Mouse (Mus musculus): Measurements from ENCODE around the gene Fibcd1. TPM values are rescaled to one million over a fixed set of nuclear protein-coding genes. Genes with fewer than 3 reads are reported as not detected.

The Fibcd1 gene
- polyA plus RNA-seq, 1 experiment = 0.81 TPM

DNA sequence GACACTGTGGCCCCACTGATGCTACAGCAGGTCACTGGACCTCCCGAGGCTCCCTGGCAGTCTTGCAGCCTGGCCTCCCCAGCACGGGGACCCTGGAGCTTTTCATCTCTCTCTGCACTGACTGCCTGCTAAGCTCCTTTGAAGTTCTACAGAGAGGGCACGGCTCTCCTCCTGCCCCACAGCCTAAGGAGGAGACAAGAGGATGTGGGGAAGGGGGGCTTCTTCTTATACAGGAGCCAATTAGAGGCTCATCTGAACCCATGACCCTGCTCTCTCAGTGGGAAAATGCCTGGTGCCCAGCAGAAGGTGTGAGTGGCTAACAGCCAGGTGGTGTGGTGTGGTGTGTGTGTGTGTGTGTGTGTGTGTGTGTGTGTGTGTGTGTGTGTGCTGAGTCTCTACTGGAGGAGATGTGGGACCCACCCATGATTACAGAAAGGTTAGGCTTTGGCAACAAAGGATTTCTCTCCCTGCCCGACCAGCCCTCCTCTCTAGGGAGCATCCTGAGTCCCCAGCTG, 17.4 kb downstream of the Fibcd1 start:
- no peak for TF ChIP-seq CTCF (IDR thresholded peaks at IDR 0.05; ENCODE audit: borderline replicate concordance, control insufficient read depth, extremely low read depth, insufficient read depth, low read length, poor library complexity)
- TF ChIP-seq POLR2A (IDR thresholded peaks at IDR 0.05; ENCODE audit: control insufficient read depth, extremely low read depth, insufficient read depth, low read length, poor library complexity) = no peak
- H3K36me3 ChIP-seq (ENCODE audit: control insufficient read depth, insufficient read depth, low read length) = no peaks in the 10 kb centered on the region
- DNase-seq = no peak
- no peaks in the 10 kb centered on the region for H3K27me3 ChIP-seq (ENCODE audit: control insufficient read depth, insufficient read depth, low read length)
- 33% methylated on average over 4 of the region's 4 CpGs for WGBS
- no peak overlapping the region for H3K4me3 ChIP-seq (ENCODE audit: control insufficient read depth, insufficient read depth, low read length)
- peaks cover 36% of the 10 kb centered on the region for H3K4me1 ChIP-seq (replicated peaks; ENCODE audit: control insufficient read depth, insufficient read depth, low read length)
- H3K27ac ChIP-seq (ENCODE audit: control insufficient read depth, insufficient read depth, low read length) = no peak overlapping the region

DNA sequence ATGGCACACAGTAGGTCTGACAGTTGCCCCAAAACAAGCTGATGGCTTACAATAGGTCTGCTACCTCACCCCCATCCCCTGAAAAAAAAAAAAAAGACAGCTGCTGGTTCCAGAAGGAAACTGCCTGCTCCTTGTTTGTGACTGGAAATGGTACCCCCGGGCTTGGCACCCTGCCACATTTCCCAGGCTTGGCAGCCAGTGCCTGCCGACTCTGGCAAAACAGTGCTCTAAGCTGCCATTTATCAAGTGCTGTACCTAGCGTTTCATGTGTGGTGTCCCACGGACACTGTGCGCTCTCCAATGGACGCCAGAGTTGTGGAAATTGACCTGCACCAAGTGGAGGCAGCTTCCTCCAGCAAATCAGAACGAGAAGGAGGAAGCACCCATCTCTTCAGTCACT, 17.9 kb downstream of the Fibcd1 start:
- Histone ChIP-seq H3K27ac (ENCODE audit: control insufficient read depth, insufficient read depth, low read length) (no peak overlapping the region), H3K4me3 (ENCODE audit: control insufficient read depth, insufficient read depth, low read length) (no peak overlapping the region), H3K36me3 (ENCODE audit: control insufficient read depth, insufficient read depth, low read length) (no peaks in the 10 kb centered on the region), H3K4me1 (replicated peaks; ENCODE audit: control insufficient read depth, insufficient read depth, low read length) (peaks cover 40% of the 10 kb centered on the region), H3K27me3 (ENCODE audit: control insufficient read depth, insufficient read depth, low read length) (no peaks in the 10 kb centered on the region)
- TF ChIP-seq POLR2A (IDR thresholded peaks at IDR 0.05; ENCODE audit: control insufficient read depth, extremely low read depth, insufficient read depth, low read length, poor library complexity) (no peak), CTCF (IDR thresholded peaks at IDR 0.05; ENCODE audit: borderline replicate concordance, control insufficient read depth, extremely low read depth, insufficient read depth, low read length, poor library complexity) (no peak)
- whole genome bisulfite sequencing = 68% methylated on average over 7 of the region's 7 CpGs
- no peak for DNase-seq

DNA sequence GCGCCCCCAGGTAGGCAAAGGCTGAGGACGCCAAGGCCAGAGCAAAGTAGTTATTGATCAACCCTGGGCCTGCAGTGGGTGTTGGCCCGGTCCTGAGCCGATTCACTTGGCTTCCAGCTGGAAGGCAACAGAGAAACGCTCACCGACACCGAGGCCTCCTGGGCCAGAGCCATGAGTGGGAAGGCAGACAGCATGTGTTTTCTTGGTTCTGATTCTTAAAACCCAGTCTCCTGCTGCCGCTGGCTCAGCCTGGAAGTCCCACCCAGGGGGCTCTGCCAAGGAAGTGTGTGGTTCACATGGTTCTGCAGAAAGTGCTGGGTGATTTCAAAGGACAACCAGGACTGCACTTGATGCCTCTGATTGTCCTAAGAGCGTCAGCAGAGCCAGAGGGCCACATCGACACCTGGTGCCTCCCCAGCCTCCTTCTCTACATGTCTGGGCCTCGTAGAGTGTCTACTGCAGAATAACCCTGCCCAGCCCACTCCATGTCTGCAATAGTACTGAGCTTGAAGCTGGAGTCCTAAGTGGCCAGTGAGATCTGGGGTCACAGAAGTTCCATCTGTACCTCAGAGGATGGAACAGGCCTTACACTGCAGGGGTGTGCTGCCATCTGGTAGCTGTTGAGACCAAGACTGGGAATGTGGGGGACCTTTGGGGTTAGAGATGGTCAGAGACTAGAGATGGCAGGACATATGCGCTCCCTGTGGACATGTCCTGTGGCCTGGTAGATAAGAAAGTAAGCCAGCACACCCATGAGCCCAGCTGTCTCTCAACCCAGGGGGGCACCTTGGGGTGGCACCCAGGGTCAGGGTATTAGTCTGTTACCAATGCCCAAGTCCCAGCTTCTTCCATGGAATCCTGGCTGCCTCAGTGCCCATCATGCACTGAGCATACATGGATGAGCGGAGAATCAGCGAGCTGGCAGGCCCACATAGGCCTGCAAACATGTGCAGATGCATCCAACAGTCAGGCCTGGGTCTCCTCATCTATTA, 19.4 kb downstream of the Fibcd1 start:
- no peaks in the 10 kb centered on the region for H3K27me3 ChIP-seq (ENCODE audit: control insufficient read depth, insufficient read depth, low read length)
- H3K27ac ChIP-seq (ENCODE audit: control insufficient read depth, insufficient read depth, low read length) = no peak overlapping the region
- no peaks in the 10 kb centered on the region for H3K36me3 ChIP-seq (ENCODE audit: control insufficient read depth, insufficient read depth, low read length)
- no peak for TF ChIP-seq CTCF (IDR thresholded peaks at IDR 0.05; ENCODE audit: borderline replicate concordance, control insufficient read depth, extremely low read depth, insufficient read depth, low read length, poor library complexity)
- no peak for TF ChIP-seq POLR2A (IDR thresholded peaks at IDR 0.05; ENCODE audit: control insufficient read depth, extremely low read depth, insufficient read depth, low read length, poor library complexity)
- peaks cover 47% of the 10 kb centered on the region for H3K4me1 ChIP-seq (replicated peaks; ENCODE audit: control insufficient read depth, insufficient read depth, low read length)
- DNase-seq = no peak
- 88% methylated on average over 14 of the region's 14 CpGs for WGBS
- H3K4me3 ChIP-seq (ENCODE audit: control insufficient read depth, insufficient read depth, low read length) = no peak overlapping the region

DNA sequence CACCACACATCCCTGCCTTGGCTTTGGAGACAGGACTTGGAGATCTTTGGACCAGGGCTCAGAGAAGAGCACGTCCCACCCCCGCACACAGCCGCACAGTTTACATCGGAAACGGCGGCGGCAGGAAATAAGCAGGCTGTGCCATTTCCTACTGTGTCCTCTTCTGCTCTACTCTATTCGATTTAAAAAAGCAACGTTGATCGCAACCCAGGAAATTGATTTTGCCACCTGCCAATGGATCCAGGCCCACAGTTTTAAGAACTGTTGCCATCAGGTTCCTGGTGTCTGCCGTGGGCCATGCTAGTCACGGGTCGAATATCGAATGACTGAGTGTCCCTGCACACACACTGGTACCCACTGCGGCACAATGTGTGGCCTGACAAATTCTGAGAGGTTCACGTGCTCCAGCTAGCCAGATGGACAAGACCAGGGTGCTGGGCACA, 20.3 kb downstream of the Fibcd1 start:
- DNase-seq = peak; percentile 46
- no peaks in the 10 kb centered on the region for H3K36me3 ChIP-seq (ENCODE audit: control insufficient read depth, insufficient read depth, low read length)
- H3K27me3 ChIP-seq (ENCODE audit: control insufficient read depth, insufficient read depth, low read length) = no peaks in the 10 kb centered on the region
- peak overlapping the region; percentile 1; the same call in 1 of the 2 replicates for H3K27ac ChIP-seq (ENCODE audit: control insufficient read depth, insufficient read depth, low read length)
- H3K4me1 ChIP-seq (replicated peaks; ENCODE audit: control insufficient read depth, insufficient read depth, low read length) = peaks cover 47% of the 10 kb centered on the region
- no peak for TF ChIP-seq POLR2A (IDR thresholded peaks at IDR 0.05; ENCODE audit: control insufficient read depth, extremely low read depth, insufficient read depth, low read length, poor library complexity)
- no peak for TF ChIP-seq CTCF (IDR thresholded peaks at IDR 0.05; ENCODE audit: borderline replicate concordance, control insufficient read depth, extremely low read depth, insufficient read depth, low read length, poor library complexity)
- no peak overlapping the region for H3K4me3 ChIP-seq (ENCODE audit: control insufficient read depth, insufficient read depth, low read length)
- 27% methylated on average over 16 of the region's 16 CpGs for WGBS

DNA sequence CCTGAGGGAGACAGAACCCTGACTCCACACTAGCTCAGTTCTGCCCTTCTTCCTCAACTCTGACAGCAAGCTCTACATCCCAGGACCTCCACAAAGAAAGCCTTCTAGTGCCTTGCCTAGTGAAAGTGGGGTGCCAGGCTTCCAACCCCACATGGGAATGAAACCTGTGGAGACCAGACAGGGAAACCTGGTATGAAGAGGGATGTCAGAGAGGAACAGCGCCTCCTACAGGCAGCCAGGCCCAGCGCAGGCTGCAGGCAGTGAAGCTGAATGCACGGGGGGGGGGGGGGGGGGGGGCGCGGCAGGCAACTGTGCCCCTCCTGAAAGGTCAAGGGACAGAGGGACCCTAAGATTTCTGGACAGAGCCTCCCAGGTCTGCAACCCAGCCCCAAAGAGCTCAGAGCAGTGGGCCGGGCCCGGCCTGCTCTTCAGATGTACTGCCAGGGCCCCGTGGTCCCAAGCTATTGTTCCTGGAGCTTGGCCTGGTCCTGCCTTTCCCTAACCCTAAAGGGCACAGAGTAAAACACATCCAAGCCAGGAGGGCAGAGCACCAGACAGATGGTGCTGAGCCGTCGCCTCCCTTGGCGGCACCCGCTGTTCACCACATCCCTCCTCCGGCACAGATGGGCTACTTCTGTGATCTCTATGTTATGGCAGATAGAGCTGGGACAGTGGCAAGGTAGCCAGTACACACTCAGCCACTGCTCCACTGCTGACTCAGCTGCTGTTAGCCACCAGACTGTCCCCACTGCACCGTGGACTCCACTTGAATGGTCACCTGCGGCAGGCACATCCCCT, 21.7 kb downstream of the Fibcd1 start:
- DNase-seq = peak; percentile 34
- 0 out of 2 replicates have a peak, but pooled peaks have one; percentile 58 for TF ChIP-seq CTCF (IDR thresholded peaks at IDR 0.05; ENCODE audit: borderline replicate concordance, control insufficient read depth, extremely low read depth, insufficient read depth, low read length, poor library complexity)
- no peak for TF ChIP-seq POLR2A (IDR thresholded peaks at IDR 0.05; ENCODE audit: control insufficient read depth, extremely low read depth, insufficient read depth, low read length, poor library complexity)
- 59% methylated on average over 13 of the region's 15 CpGs for WGBS
- no peaks in the 10 kb centered on the region for H3K27me3 ChIP-seq (ENCODE audit: control insufficient read depth, insufficient read depth, low read length)
- H3K4me3 ChIP-seq (ENCODE audit: control insufficient read depth, insufficient read depth, low read length) = no peak overlapping the region
- no peaks in the 10 kb centered on the region for H3K36me3 ChIP-seq (ENCODE audit: control insufficient read depth, insufficient read depth, low read length)
- no peak overlapping the region for H3K27ac ChIP-seq (ENCODE audit: control insufficient read depth, insufficient read depth, low read length)
- H3K4me1 ChIP-seq (replicated peaks; ENCODE audit: control insufficient read depth, insufficient read depth, low read length) = peaks cover 47% of the 10 kb centered on the region
